In the genomic region with DNA sequence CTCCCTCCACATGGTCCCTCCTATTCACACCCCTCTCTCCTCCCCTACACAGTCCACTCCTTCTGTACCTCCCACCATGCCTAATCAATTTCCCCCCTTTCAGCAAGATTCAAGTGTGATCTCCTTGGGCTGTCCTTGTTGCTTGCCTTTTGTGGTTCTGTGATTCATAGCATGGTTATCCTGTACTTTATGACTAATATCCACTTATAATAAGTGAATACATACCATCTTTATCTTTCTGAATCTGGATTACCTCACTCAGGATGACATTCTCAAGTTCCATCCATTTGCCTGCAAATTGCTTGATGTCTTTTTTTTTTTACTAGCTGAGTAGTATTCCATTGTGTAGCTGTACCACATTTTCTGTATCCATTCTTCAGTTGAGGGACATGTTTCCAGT, we compare ENCODE assay signal across 26 mouse cellular contexts. TPM values are rescaled to one million over a fixed set of nuclear protein-coding genes. Genes with fewer than 3 reads are reported as not detected.
DNase-seq lines count a peak whose midpoint lies in the region; ATAC-seq and TF ChIP-seq lines count a peak whose summit lies in the region.
"Had no signal": no experiment of that assay in that cellular context is flagged by ENCODE, and none has a peak within 500 bp of the region (broad histone marks: within the 10 kb centered on the region; RNA-seq: fewer than 3 reads in every experiment).

No protein-coding gene starts in this region.

- no peaks in the 10 kb centered on the region for H3K4me1 ChIP-seq in liver, embryonic 11.5 days (replicated peaks; ENCODE audit: control insufficient read depth, insufficient read depth, low read length)
- H3K4me1 ChIP-seq in liver, postnatal 0 days (ENCODE audit: insufficient read depth): no peaks in the 10 kb centered on the region

- peaks cover 94% of the 10 kb centered on the region for H3K79me3 ChIP-seq in C2C12 (ENCODE audit: low read depth)

- no peak for TF ChIP-seq CTCF in C2C12 (IDR thresholded peaks at IDR 0.05; ENCODE audit: control insufficient read depth, insufficient read depth, insufficient read length)
- no peak for TF ChIP-seq CTCF in liver, postnatal 0 days (IDR thresholded peaks at IDR 0.05; ENCODE audit: low read depth)

- no peak for TF ChIP-seq EP300 in liver, postnatal 0 days (IDR thresholded peaks at IDR 0.05; ENCODE audit: low read depth)

- no peak overlapping the region for H3K9ac ChIP-seq in liver, embryonic 11.5 days (ENCODE audit: low read depth, low read length)
- H3K9ac ChIP-seq in liver, postnatal 0 days (replicated peaks): no peak overlapping the region

- H3K27me3 ChIP-seq in C2C12 (ENCODE audit: control insufficient read depth, insufficient read depth, insufficient read length): no peaks in the 10 kb centered on the region
- H3K27me3 ChIP-seq in liver, embryonic 11.5 days (replicated peaks; ENCODE audit: control insufficient read depth, insufficient read depth, low read length): no peaks in the 10 kb centered on the region
- no peaks in the 10 kb centered on the region for H3K27me3 ChIP-seq in liver, postnatal 0 days (ENCODE audit: insufficient read depth, low read length)
- H3K27me3 ChIP-seq: CH12.LX, Patski had no signal

- DNase-seq in 3134 (ENCODE audit: extremely low read depth, insufficient read length, low spot score): peak; percentile 66
- peak; percentile 72 for DNase-seq in 3T3-L1 (ENCODE audit: low read depth, low spot score)
- peak; percentile 87 for DNase-seq in 416B (ENCODE audit: low read depth)
- DNase-seq in liver, embryonic 11.5 days (ENCODE audit: low spot score): no peak
- no peak for DNase-seq in liver, postnatal 0 days
- DNase-seq in lung, postnatal 14 days: no peak
- DNase-seq in layer of hippocampus, adult 11-12 months (ENCODE audit: low spot score): no peak
- DNase-seq: adrenal gland, adult 2 months; adrenal gland, adult 8-10 months; adrenal gland, postnatal 10 days; adrenal gland, postnatal 14 days; adrenal gland, postnatal 25 days; adrenal gland, postnatal 36 days; B cell, adult 2 months; cerebellum, adult 11 months; cerebellum, adult 11-12 months; cerebellum, adult 18-20 months; cerebellum, adult 2 months; cerebellum, adult 8-10 months; cerebellum, adult 9-10 months had no signal

- no peak overlapping the region for H3K4me2 ChIP-seq in liver, embryonic 11.5 days
- no peak overlapping the region for H3K4me2 ChIP-seq in liver, postnatal 0 days (ENCODE audit: low read depth, low read length)

- peaks cover 100% of the 10 kb centered on the region for H3K79me2 ChIP-seq in C2C12 (ENCODE audit: control insufficient read depth, insufficient read depth)

- no peaks in the 10 kb centered on the region for H3K9me3 ChIP-seq in liver, embryonic 11.5 days (ENCODE audit: control insufficient read depth, low read length)
- no peaks in the 10 kb centered on the region for H3K9me3 ChIP-seq in liver, postnatal 0 days (ENCODE audit: low read length)

- peaks cover 83% of the 10 kb centered on the region for H3K36me3 ChIP-seq in C2C12 (ENCODE audit: control insufficient read depth, insufficient read depth)
- H3K36me3 ChIP-seq in liver, embryonic 11.5 days (ENCODE audit: control insufficient read depth, insufficient read depth, low read length): peaks cover 10% of the 10 kb centered on the region; the same call in 1 of the 2 replicates
- H3K36me3 ChIP-seq in liver, postnatal 0 days (replicated peaks; ENCODE audit: insufficient read depth, low read length): no peaks in the 10 kb centered on the region
- H3K36me3 ChIP-seq: G1E had no signal

- H3K4me3 ChIP-seq in C2C12 (ENCODE audit: insufficient read depth, poor library complexity, severe bottlenecking): no peak overlapping the region
- no peak overlapping the region for H3K4me3 ChIP-seq in liver, embryonic 11.5 days (ENCODE audit: low read depth, low read length)
- no peak overlapping the region for H3K4me3 ChIP-seq in liver, postnatal 0 days (ENCODE audit: low read depth, low read length)

- H3K27ac ChIP-seq in liver, embryonic 11.5 days (ENCODE audit: low read depth, low read length): no peak overlapping the region
- H3K27ac ChIP-seq in liver, postnatal 0 days (ENCODE audit: low read depth): no peak overlapping the region

- no peak overlapping the region for H3ac ChIP-seq in C2C12 (ENCODE audit: control insufficient read depth, insufficient read length, low read depth)

- ATAC-seq in liver, embryonic 11.5 days (replicated peaks; ENCODE audit: low FRiP score): no peak
- ATAC-seq in liver, postnatal 0 days: no peak
- ATAC-seq: activated CD4-positive, CD25-positive, alpha-beta regulatory T cell, adult 4 months; CD4-positive, CD25-positive, alpha-beta regulatory T cell, adult 4 months; Patski had no signal

TF ChIP-seq in C2C12, 6 proteins besides CTCF, POLR2A, EP300 and RAD21:
- TF ChIP-seq FOSL1 (IDR thresholded peaks at IDR 0.05; ENCODE audit: insufficient read depth, low read length, poor library complexity, severe bottlenecking) (peak; percentile 47), MYOD1 (IDR thresholded peaks at IDR 0.05; ENCODE audit: control insufficient read depth, insufficient read length, low read depth) (no peak), USF1 (IDR thresholded peaks at IDR 0.05; ENCODE audit: low read depth) (no peak), MYOG (IDR thresholded peaks at IDR 0.05; ENCODE audit: control insufficient read depth, extremely low read depth, insufficient read length) (no peak), CEBPB (IDR thresholded peaks at IDR 0.05; ENCODE audit: low read depth) (peak; percentile 2), MAX (IDR thresholded peaks at IDR 0.05) (peak; percentile 16)

RNA-seq across cellular contexts. Expression of a gene that starts 12.3 kb away (rescaled TPM):
- polyA plus RNA-seq in C2C12 (2012; fragmentation: generic; extraction: Trizol): 87.0 TPM
- 80.2 and 83.7 TPM in 2 replicates for polyA plus RNA-seq in liver, embryonic 11.5 days (2014; fragmentation: Nextera tagmentation; extraction: Ambion mirVana)
- 10.6 and 11.6 TPM in 2 replicates for polyA plus RNA-seq in liver, postnatal 0 days (2015; fragmentation: Nextera tagmentation; extraction: Ambion mirVana)
- polyA plus RNA-seq: G1E had no signal

Comparison
In these comparisons a context has a peak if more than half of its experiments do, and no peak if none do; other contexts are left out.
1. DNase-seq: peak in 3134 (single experiment), 3T3-L1 (single experiment) and 416B (single experiment); none in liver, embryonic 11.5 days (single experiment), liver, postnatal 0 days (single experiment), lung, postnatal 14 days (single experiment) and layer of hippocampus, adult 11-12 months (single experiment).